Mouse (Mus musculus) small intestine, adult 2 months (tissue): ENCODE data around the gene Tmem45b. TPM values are rescaled to one million over a fixed set of nuclear protein-coding genes. Genes with fewer than 3 reads are reported as not detected.

ENCODE experiments used
- H3K27ac ChIP-seq: fragments of 200-500 bp; 2 replicates; pipeline ENCODE4 v1.5.1; 2012; ENCODE audit warnings: low read depth, low read length, control low read depth, inconsistent platforms; ENCODE audit not compliant: insufficient read depth
- H3K27me3 ChIP-seq: fragments of 200-500 bp; 2 replicates; pipeline ENCODE4 v1.6.1; 2012; ENCODE audit warnings: mild to moderate bottlenecking, moderate library complexity, low read length, inconsistent platforms; ENCODE audit not compliant: control insufficient read depth, insufficient read depth
- H3K36me3 ChIP-seq: fragments of 200-500 bp; 2 replicates; pipeline ENCODE4 v1.6.1; 2012; ENCODE audit warnings: mild to moderate bottlenecking, low read length, control low read depth, inconsistent platforms; ENCODE audit not compliant: control insufficient read depth, insufficient read depth
- H3K4me1 ChIP-seq: fragments of 200-500 bp; 2 replicates; pipeline ENCODE4 v1.6.1; 2012; ENCODE audit warnings: low read length, inconsistent platforms, mixed read lengths; ENCODE audit not compliant: control insufficient read depth, insufficient read depth, insufficient read length
- H3K4me3 ChIP-seq: fragments of 200-500 bp; 2 replicates; pipeline ENCODE4 v1.5.1; 2012; ENCODE audit warnings: low read depth, mild to moderate bottlenecking, control low read depth, inconsistent platforms, low read length, moderate library complexity
- CTCF ChIP-seq: fragments of 200-500 bp; IDR thresholded peaks from 2 replicates; pipeline ENCODE4 v1.5.1; 2012; ENCODE audit warnings: low read depth, mild to moderate bottlenecking, control low read depth, inconsistent platforms, low read length, moderate library complexity, mixed read lengths; ENCODE audit not compliant: insufficient replicate concordance, insufficient read length; ENCODE audit errors: extremely low read depth
- POLR2A ChIP-seq: fragments of 200-500 bp; IDR thresholded peaks from 2 replicates; pipeline ENCODE4 v1.6.1; 2012; ENCODE audit warnings: low read depth, mild to moderate bottlenecking, control low read depth, inconsistent platforms, low read length, moderate library complexity
- WGBS: fragments of 180-500 bp; shearing (Covaris S2); methylation state at CpG from one replicate; pipeline ENCODE4 v1.1.7; 2018; 5-methylcytosine and 5-hydroxymethylcytosine counted together
- polyA plus RNA-seq: library from polyadenylated mRNA; depleted of rRNA; stranded (reverse); fragments of >200 nt; gene quantifications from 2 replicates; pipeline ENCODE4 v1.2.3, GENCODE M21; 2012; rRNA removed

Gene Tmem45b
- polyA plus RNA-seq, 1 experiment, result 335 TPM

DNA sequence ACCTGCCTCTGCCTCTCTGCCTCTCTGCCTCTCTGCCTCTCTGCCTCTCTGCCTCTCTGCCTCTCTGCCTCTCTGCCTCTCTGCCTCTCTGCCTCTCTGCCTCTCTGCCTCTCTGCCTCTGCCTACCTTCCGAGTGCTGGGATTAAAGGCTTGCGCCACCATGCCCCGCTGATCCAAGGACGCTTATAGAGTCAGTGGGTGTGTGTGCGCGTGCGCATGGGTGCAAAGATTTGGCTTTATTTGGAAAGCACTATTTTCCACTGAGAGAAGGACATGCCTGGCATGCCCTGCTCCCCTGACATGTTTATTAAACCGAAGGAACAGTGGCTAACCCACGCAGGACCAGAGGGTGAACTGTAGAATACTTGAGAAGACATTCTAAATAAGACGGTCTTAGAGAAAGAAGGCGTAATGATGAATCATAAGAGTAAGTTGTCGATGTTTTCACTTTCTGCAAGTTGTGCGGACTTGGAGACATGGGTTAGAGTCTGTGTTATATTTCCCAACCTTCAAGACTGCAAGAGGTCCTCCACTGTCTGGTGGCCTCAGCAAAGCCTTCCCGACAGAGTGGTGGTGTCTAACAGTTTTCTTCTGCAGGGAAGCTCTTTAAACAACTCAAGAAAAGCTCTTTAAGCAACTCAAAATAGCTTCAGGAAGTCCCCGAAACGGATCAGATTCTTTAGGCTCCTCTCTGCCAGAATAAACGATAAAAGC is 79.3 kb downstream of the Tmem45b start:
- Histone ChIP-seq H3K27me3 (no peaks in the 10 kb centered on the region), H3K27ac (no peak overlapping the region), H3K4me3 (no peak overlapping the region), H3K36me3 (peaks cover 2% of the 10 kb centered on the region), H3K4me1 (peaks cover 7% of the 10 kb centered on the region)
- no peak for TF ChIP-seq POLR2A
- TF ChIP-seq CTCF, result no peak
- WGBS, result 82% methylated on average over 17 of the region's 17 CpGs

DNA sequence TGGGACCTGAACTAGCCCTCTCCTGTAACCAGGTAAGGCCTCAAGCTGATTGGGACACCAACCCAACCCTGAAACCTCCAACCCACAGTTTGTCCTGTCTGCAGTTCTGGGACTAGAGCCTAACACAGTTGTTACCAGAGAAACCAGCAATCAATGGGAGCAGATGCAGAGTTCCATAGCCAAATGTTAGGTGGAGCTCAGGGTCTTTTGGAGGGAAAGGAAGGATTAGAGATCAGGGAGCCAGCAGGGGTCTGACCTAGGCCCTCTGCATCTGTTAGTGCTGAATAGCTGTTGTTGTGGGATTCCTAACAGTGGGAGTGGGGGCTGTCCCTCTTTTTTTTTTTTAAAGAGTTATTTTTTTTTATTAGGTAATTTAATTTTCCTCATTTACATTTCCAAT is 87.6 kb downstream of the Tmem45b start:
- Histone ChIP-seq H3K4me1 (no peaks in the 10 kb centered on the region), H3K36me3 (peaks cover 12% of the 10 kb centered on the region), H3K4me3 (no peak overlapping the region), H3K27me3 (no peaks in the 10 kb centered on the region), H3K27ac (no peak overlapping the region)
- no peak for TF ChIP-seq CTCF
- no peak for TF ChIP-seq POLR2A

Other genes with a start within 250 kb of the Tmem45b start
- 4.4 and 9.3 TPM in 2 replicates for gene Prdm10, start 183.9 kb downstream of the Tmem45b start, polyA plus RNA-seq
- gene Nfrkb, start 78.3 kb downstream of the Tmem45b start, polyA plus RNA-seq, result 8.0 and 11.1 TPM in 2 replicates